ENCODE assay signal across 8 mouse cellular contexts in the genomic region with DNA sequence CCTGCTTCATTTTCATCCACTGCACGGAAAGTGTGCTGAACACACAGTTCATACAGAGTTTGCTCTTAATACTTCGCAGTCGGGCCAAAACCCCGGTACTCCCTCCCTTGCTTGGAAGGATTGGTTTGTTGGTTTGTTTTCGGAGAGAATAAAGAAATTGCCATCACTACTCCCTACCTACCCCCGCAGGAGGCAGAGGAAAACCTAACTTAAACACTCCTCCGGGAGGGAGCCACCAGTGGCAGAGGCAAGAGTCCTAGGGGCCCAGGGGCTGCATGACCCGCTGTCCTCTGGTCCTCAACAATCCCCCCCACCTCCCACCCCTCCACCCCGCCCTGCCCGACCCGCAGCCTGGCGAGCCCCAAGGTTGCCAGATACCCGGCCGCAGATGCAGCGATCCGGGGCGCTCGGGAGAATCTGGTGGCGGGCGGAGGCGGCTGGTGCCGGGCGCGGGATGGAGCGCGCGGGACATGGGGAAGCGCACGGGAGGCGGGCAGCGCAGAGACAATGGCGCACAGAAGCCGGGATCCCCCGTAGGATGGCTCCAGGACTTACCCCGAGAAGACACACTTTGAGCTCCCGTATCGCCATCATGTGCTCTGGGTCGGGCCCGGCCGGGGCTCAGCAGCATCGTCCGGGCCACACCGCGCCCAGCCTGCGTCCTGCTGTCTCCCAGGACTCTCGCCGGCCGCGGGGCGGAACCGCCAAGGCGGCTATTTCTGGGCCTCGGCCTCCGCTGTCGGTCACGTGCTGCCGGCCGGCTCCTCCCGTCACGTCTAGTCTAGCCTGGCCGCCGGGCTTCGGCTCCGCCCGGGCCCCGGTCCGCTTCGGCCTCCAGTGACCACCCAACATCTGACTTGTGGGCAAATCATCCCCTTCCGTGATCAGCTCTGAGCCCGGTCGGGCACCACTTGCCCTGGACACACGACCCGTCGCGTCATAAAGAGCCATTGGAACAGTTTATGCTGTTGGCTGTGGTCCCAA. TPM values are rescaled to one million over a fixed set of nuclear protein-coding genes. Genes with fewer than 3 reads are reported as not detected.
DNase-seq lines count a peak whose midpoint lies in the region; ATAC-seq and TF ChIP-seq lines count a peak whose summit lies in the region.

A gene (minus strand): TSS at position 802 of the 984 bp plus-strand sequence.

- peak within 1 kb of the TSS; percentile 85 to 93 for H3K4me3 ChIP-seq in MEL (ENCODE audit: control insufficient read depth in 1 of 2, insufficient read depth in 1 of 2, low read depth in 2 of 2, low read length in 2 of 2)
- peak within 1 kb of the TSS; percentile 85 for H3K4me3 ChIP-seq in cerebellum, adult 2 months (replicated peaks; ENCODE audit: insufficient read depth, low read depth, low read length)
- H3K4me3 ChIP-seq in forebrain, postnatal 0 days (ENCODE audit: low read depth, low read length): peak within 1 kb of the TSS; percentile 79
- H3K4me3 ChIP-seq in liver, embryonic 16.5 days (ENCODE audit: low read depth, low read length): peak within 1 kb of the TSS; percentile 64
- peak within 1 kb of the TSS; percentile 74 for H3K4me3 ChIP-seq in neural tube, embryonic 12.5 days
- peak within 1 kb of the TSS; percentile 77 for H3K4me3 ChIP-seq in stomach, postnatal 0 days (ENCODE audit: low read depth, low read length)

- TF ChIP-seq POLR2A in MEL (IDR thresholded peaks at IDR 0.05; ENCODE audit: control insufficient read depth in 1 of 2, insufficient read depth in 1 of 2, low read depth in 1 of 2, low read length in 2 of 2, poor library complexity in 1 of 2): peak; percentile 44 to 49; a peak in 2 of 4 replicates
- peak; percentile 58; the same call in 1 of the 2 replicates for TF ChIP-seq POLR2A in cerebellum, adult 2 months (IDR thresholded peaks at IDR 0.05; ENCODE audit: borderline replicate concordance, insufficient read depth, low read length)

- TF ChIP-seq CTCF in MEL (IDR thresholded peaks at IDR 0.05 in 2 of 3, conservative IDR thresholded peaks at IDR 0.05 in 1 of 3; ENCODE audit: control insufficient read depth in 1 of 3, insufficient read depth in 1 of 3, low read depth in 2 of 3, low read length in 3 of 3, poor library complexity in 1 of 3, severe bottlenecking in 1 of 3): no peak
- no peak for TF ChIP-seq CTCF in cerebellum, adult 2 months (IDR thresholded peaks at IDR 0.05; ENCODE audit: borderline replicate concordance, insufficient read depth, low read depth, low read length)
- no peak for TF ChIP-seq CTCF in forebrain, postnatal 0 days (IDR thresholded peaks at IDR 0.05; ENCODE audit: low read depth)
- no peak for TF ChIP-seq CTCF in stomach, postnatal 0 days (IDR thresholded peaks at IDR 0.05; ENCODE audit: low read depth)

- peaks cover 5% of the 10 kb centered on the region; the same call in 1 of the 2 replicates for H3K79me2 ChIP-seq in MEL (ENCODE audit: control insufficient read depth, insufficient read depth, low read length, poor library complexity)

- 1% methylated on average over 65 of the region's 75 CpGs for WGBS in cerebellum, adult 2 months
- WGBS in forebrain, postnatal 0 days: under 1% methylated on average over 75 of the region's 75 CpGs
- WGBS in liver, embryonic 16.5 days (ENCODE audit: insufficient replicate concordance): under 1% methylated on average over 75 of the region's 75 CpGs
- WGBS in neural tube, embryonic 12.5 days: under 1% methylated on average over 75 of the region's 75 CpGs
- WGBS in stomach, postnatal 0 days: under 1% methylated on average over 75 of the region's 75 CpGs

- intact Hi-C loops in heart, postnatal 14 days (cut with DNase I): loop anchor here (5.0 kb wide), 2 partner anchors 40 to 65 kb away; no protein-coding TSS in a partner anchor

- TF ChIP-seq RAD21 in MEL (IDR thresholded peaks at IDR 0.05; ENCODE audit: low read depth, low read length): no peak

- H3K9ac ChIP-seq in MEL (ENCODE audit: control insufficient read depth, low read depth, low read length, poor library complexity, severe bottlenecking): peak within 1 kb of the TSS; percentile 81
- H3K9ac ChIP-seq in forebrain, postnatal 0 days: peak within 1 kb of the TSS; percentile 72
- H3K9ac ChIP-seq in liver, embryonic 16.5 days (ENCODE audit: low read depth, low read length): peak within 1 kb of the TSS; percentile 59
- peak within 1 kb of the TSS; percentile 91 for H3K9ac ChIP-seq in neural tube, embryonic 12.5 days
- H3K9ac ChIP-seq in stomach, postnatal 0 days (ENCODE audit: low read length): peak within 1 kb of the TSS; percentile 80

- peak; percentile 64 for ATAC-seq in forebrain, postnatal 0 days
- peak; percentile 64 for ATAC-seq in liver, embryonic 16.5 days (ENCODE audit: low read depth)
- ATAC-seq in neural tube, embryonic 12.5 days (ENCODE audit: low FRiP score, low read depth): peak; percentile 83
- peak; percentile 85 for ATAC-seq in stomach, postnatal 0 days (ENCODE audit: low FRiP score, low TSS enrichment)

- H3K27ac ChIP-seq in MEL (ENCODE audit: control insufficient read depth, low read depth, low read length): peak within 1 kb of the TSS; percentile 65
- H3K27ac ChIP-seq in cerebellum, adult 2 months (ENCODE audit: insufficient read depth, low read length): peak within 1 kb of the TSS; percentile 92
- H3K27ac ChIP-seq in forebrain, postnatal 0 days (ENCODE audit: low read depth, low read length): peak within 1 kb of the TSS; percentile 72
- H3K27ac ChIP-seq in liver, embryonic 16.5 days (ENCODE audit: low read length): no peak within 1 kb of the TSS
- 0 out of 2 replicates have a peak within 1 kb of the TSS, but pooled peaks have one; percentile 10 for H3K27ac ChIP-seq in neural tube, embryonic 12.5 days
- peak within 1 kb of the TSS; percentile 78 for H3K27ac ChIP-seq in stomach, postnatal 0 days (replicated peaks)

- peak within 1 kb of the TSS; percentile 82 for H3K4me2 ChIP-seq in forebrain, postnatal 0 days (ENCODE audit: low read depth)
- H3K4me2 ChIP-seq in liver, embryonic 16.5 days (ENCODE audit: low read depth, low read length): peak within 1 kb of the TSS; percentile 75
- H3K4me2 ChIP-seq in neural tube, embryonic 12.5 days (replicated peaks): peak within 1 kb of the TSS; percentile 84
- peak within 1 kb of the TSS; percentile 95 for H3K4me2 ChIP-seq in stomach, postnatal 0 days (replicated peaks; ENCODE audit: low read depth)

- H3K27me3 ChIP-seq in MEL (ENCODE audit: control insufficient read depth in 1 of 2, insufficient read depth in 2 of 2, low read length in 2 of 2): no peaks in the 10 kb centered on the region; a peak in 1 of 4 replicates
- H3K27me3 ChIP-seq in cerebellum, adult 2 months (ENCODE audit: control insufficient read depth, insufficient read depth, low read length): no peaks in the 10 kb centered on the region
- H3K27me3 ChIP-seq in forebrain, postnatal 0 days (ENCODE audit: insufficient read depth, low read length): no peaks in the 10 kb centered on the region
- H3K27me3 ChIP-seq in liver, embryonic 16.5 days (ENCODE audit: control insufficient read depth, insufficient read depth, low read depth, low read length): peaks cover 29% of the 10 kb centered on the region
- no peaks in the 10 kb centered on the region for H3K27me3 ChIP-seq in neural tube, embryonic 12.5 days (replicated peaks)
- H3K27me3 ChIP-seq in stomach, postnatal 0 days (ENCODE audit: control insufficient read depth, insufficient read depth, low read length): no peaks in the 10 kb centered on the region

- 0 out of 4 replicates have a peak, but pooled peaks cover 0 to 2% of the 10 kb centered on the region in 2 experiments for H3K36me3 ChIP-seq in MEL (ENCODE audit: control insufficient read depth in 1 of 2, insufficient read depth in 2 of 2, low read length in 2 of 2)
- no peaks in the 10 kb centered on the region for H3K36me3 ChIP-seq in forebrain, postnatal 0 days (ENCODE audit: insufficient read depth)
- H3K36me3 ChIP-seq in liver, embryonic 16.5 days (ENCODE audit: control insufficient read depth, insufficient read depth): no peaks in the 10 kb centered on the region
- no peaks in the 10 kb centered on the region for H3K36me3 ChIP-seq in neural tube, embryonic 12.5 days
- H3K36me3 ChIP-seq in stomach, postnatal 0 days (ENCODE audit: control insufficient read depth, insufficient read depth, low read length): no peaks in the 10 kb centered on the region

- TF ChIP-seq EP300 in MEL (IDR thresholded peaks at IDR 0.05; ENCODE audit: low read depth in 1 of 2, low read length in 2 of 2): no peak
- no peak for TF ChIP-seq EP300 in stomach, postnatal 0 days (optimal IDR thresholded peaks at IDR 0.05)

- H3K4me1 ChIP-seq in MEL (ENCODE audit: control insufficient read depth in 1 of 2, insufficient read depth in 2 of 2, low read length in 2 of 2): peaks cover 2 to 23% of the 10 kb centered on the region in 2 experiments; a peak in 3 of 4 replicates
- H3K4me1 ChIP-seq in cerebellum, adult 2 months (ENCODE audit: control insufficient read depth, insufficient read depth, low read length): peaks cover 13% of the 10 kb centered on the region
- H3K4me1 ChIP-seq in forebrain, postnatal 0 days (ENCODE audit: insufficient read depth): peaks cover 27% of the 10 kb centered on the region
- peaks cover 4% of the 10 kb centered on the region for H3K4me1 ChIP-seq in liver, embryonic 16.5 days (ENCODE audit: control insufficient read depth, low read depth, low read length)
- H3K4me1 ChIP-seq in neural tube, embryonic 12.5 days: peaks cover 43% of the 10 kb centered on the region
- H3K4me1 ChIP-seq in stomach, postnatal 0 days (replicated peaks; ENCODE audit: control insufficient read depth, insufficient read depth): no peaks in the 10 kb centered on the region

- no peaks in the 10 kb centered on the region for H3K9me3 ChIP-seq in MEL (replicated peaks; ENCODE audit: insufficient read depth, low read length)
- no peaks in the 10 kb centered on the region for H3K9me3 ChIP-seq in forebrain, postnatal 0 days (ENCODE audit: low read length)
- no peaks in the 10 kb centered on the region for H3K9me3 ChIP-seq in liver, embryonic 16.5 days (replicated peaks; ENCODE audit: control insufficient read depth, low read length)
- H3K9me3 ChIP-seq in neural tube, embryonic 12.5 days: no peaks in the 10 kb centered on the region
- no peaks in the 10 kb centered on the region for H3K9me3 ChIP-seq in stomach, postnatal 0 days (ENCODE audit: control insufficient read depth, low read length)

- DNase-seq in MEL (ENCODE audit: low read depth, low spot score): peak; percentile 60
- peak; percentile 84 for DNase-seq in cerebellum, adult 2 months
- peak; percentile 69 for DNase-seq in forebrain, postnatal 0 days
- DNase-seq in heart, postnatal 14 days: peak; percentile 92 to 93
- peak; percentile 86 to 91 for DNase-seq in kidney, postnatal 4 days
- peak; percentile 84 for DNase-seq in stomach, postnatal 0 days (ENCODE audit: low spot score)

RNA-seq across cellular contexts. Expression of the gene that starts here (rescaled TPM):
- total RNA-seq in MEL (2012; rRNA removed): 17.9 and 25.7 TPM in 2 replicates
- 10 to 100 TPM in 1 of 2 experiments, not detected in 1; 23.6 TPM for polyA plus RNA-seq in MEL (2012; ENCODE audit: insufficient read depth in 1 of 2, insufficient read length in 2 of 2, low read depth in 1 of 2, low replicate concordance in 2 of 2, missing spikeins in 1 of 2)
- polyA plus RNA-seq in cerebellum, adult 2 months (2012; rRNA removed): 71.4 and 79.7 TPM in 2 replicates
- 92.8 and 110 TPM in 2 replicates for total RNA-seq in forebrain, postnatal 0 days (2014; rRNA removed)
- polyA plus RNA-seq in forebrain, postnatal 0 days (2015; fragmentation: Nextera tagmentation; extraction: Ambion mirVana): 74.0 and 79.3 TPM in 2 replicates
- 10 to 100 TPM; 25.7 to 28.7 TPM for total RNA-seq in heart, postnatal 14 days (2021)
- polyA plus RNA-seq in liver, embryonic 16.5 days (2015; fragmentation: Nextera tagmentation; extraction: Ambion mirVana): 6.0 and 6.9 TPM in 2 replicates
- polyA plus RNA-seq in neural tube, embryonic 12.5 days (2016; fragmentation: Nextera tagmentation; extraction: Ambion mirVana): 72.5 and 73.3 TPM in 2 replicates
- polyA plus RNA-seq in stomach, postnatal 0 days (2015; fragmentation: Nextera tagmentation; extraction: Ambion mirVana): 23.1 and 23.5 TPM in 2 replicates
